Mouse (Mus musculus) liver, postnatal 0 days (tissue): ENCODE data around the gene Tmem132e. TPM values are rescaled to one million over a fixed set of nuclear protein-coding genes. Genes with fewer than 3 reads are reported as not detected.

ENCODE experiments used
- ATAC-seq: fragments of 200-750 bp; cut with Nextera tagmentation; 2 replicates; pipeline ENCODE4 v1.8.0; 2017; ENCODE audit warnings: mild to moderate bottlenecking, moderate library complexity
- DNase-seq: peaks from one replicate; pipeline ENCODE4 v3.0.0-alpha.2; 2016
- H3K27ac ChIP-seq: fragments of 300-500 bp; sonication (generic); 2 replicates; pipeline ENCODE4 v1.5.1; 2014; ENCODE audit warnings: antibody characterized with exemption, moderate library complexity, mild to moderate bottlenecking, low read depth
- H3K27me3 ChIP-seq: fragments of 300-500 bp; sonication (generic); 2 replicates; pipeline ENCODE4 v1.6.1; 2014; ENCODE audit warnings: low read length, control low read depth, mixed read lengths; ENCODE audit not compliant: insufficient read depth
- H3K36me3 ChIP-seq: fragments of 300-500 bp; sonication (generic); replicated peaks from 2 replicates; pipeline ENCODE4 v1.6.1; 2014; ENCODE audit warnings: mild to moderate bottlenecking, control low read depth, low read length, moderate library complexity, mixed read lengths; ENCODE audit not compliant: insufficient read depth
- H3K4me1 ChIP-seq: fragments of 300-500 bp; sonication (generic); 2 replicates; pipeline ENCODE4 v1.6.1; 2014; ENCODE audit warnings: antibody characterized with exemption, mild to moderate bottlenecking, control low read depth; ENCODE audit not compliant: insufficient read depth
- H3K4me2 ChIP-seq: fragments of 300-500 bp; sonication (generic); 2 replicates; pipeline ENCODE4 v1.6.1; 2014; ENCODE audit warnings: low read depth, mild to moderate bottlenecking, low read length, moderate library complexity, mixed read lengths
- H3K4me3 ChIP-seq: fragments of 300-500 bp; sonication (generic); 2 replicates; pipeline ENCODE4 v1.5.1; 2014; ENCODE audit warnings: low read depth, low read length
- H3K9ac ChIP-seq: fragments of 300-500 bp; sonication (generic); replicated peaks from 2 replicates; pipeline ENCODE4 v1.6.1; 2014; ENCODE audit warnings: mild to moderate bottlenecking, moderate library complexity
- H3K9me3 ChIP-seq: fragments of 300-500 bp; sonication (generic); 2 replicates; pipeline ENCODE4 v1.6.1; 2016; ENCODE audit warnings: mild to moderate bottlenecking, control low read depth, low read length, mixed read lengths
- CTCF ChIP-seq: sonication (generic); IDR thresholded peaks from 2 replicates; pipeline ENCODE4 v1.5.1; 2016; ENCODE audit warnings: antibody characterized with exemption, low read depth
- EP300 ChIP-seq: IDR thresholded peaks from 2 replicates; pipeline ENCODE4 v1.6.1; 2016; ENCODE audit warnings: antibody characterized with exemption, low read depth, mild to moderate bottlenecking
- WGBS: fragments of 180-500 bp; shearing (Covaris S2); extraction: QIAGEN DNeasy Blood & Tissue Kit; methylation state at CpG from one replicate; pipeline ENCODE4 v1.1.7; 2014; ENCODE audit not compliant: insufficient replicate concordance; 5-methylcytosine and 5-hydroxymethylcytosine counted together
- polyA plus RNA-seq: library from polyadenylated mRNA; unstranded; fragments of >200 nt; fragmentation: Nextera tagmentation; extraction: Ambion mirVana; gene quantifications from 2 replicates; pipeline ENCODE4 v1.2.1, GENCODE M21; 2015

Gene Tmem132e
- polyA plus RNA-seq, 1 experiment from 2014 or later, result 0.40 TPM

DNA sequence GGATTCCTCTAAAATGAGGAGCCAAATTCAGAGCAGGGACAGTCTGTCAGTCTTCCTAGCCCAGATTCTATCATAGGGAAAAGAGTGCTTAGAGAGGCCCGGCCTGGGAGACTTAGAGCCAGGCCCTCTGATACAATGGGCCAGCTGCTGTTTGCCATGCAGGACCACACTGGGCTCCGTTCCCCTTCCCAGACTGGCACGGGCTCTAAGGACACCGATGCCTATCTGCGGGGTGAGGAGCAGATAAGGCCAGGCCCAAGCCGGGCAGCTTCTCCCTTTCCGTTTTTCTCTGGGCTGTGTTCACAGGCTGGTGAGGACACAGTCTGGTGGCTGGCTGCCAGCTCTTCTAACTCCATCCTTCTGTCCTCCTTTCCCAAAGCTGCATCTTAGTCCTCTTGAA, 64.5 kb downstream of the Tmem132e start:
- ATAC-seq, result no peak

DNA sequence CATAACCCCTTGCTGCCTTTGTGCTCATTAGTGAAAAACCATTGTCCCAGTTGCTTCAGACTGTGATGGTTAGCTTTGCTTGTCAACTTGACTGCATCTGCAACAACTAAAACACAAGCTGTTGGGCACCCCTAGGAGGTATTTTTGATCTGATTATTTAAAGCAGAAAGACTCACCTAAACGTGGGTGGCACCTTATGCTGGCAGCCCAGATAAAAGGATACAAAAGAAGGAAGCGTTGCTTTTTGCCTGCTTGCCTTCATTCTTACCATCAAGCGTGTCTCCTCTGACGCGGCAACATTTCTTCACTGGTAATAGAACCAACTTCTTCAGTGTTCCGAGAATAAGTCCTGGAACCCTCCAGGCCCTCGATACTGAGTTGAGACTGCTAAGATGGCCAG, 72.6 kb downstream of the Tmem132e start:
- Histone ChIP-seq H3K4me1 (no peaks in the 10 kb centered on the region), H3K4me2 (no peak overlapping the region), H3K27me3 (no peaks in the 10 kb centered on the region), H3K4me3 (no peak overlapping the region), H3K9me3 (no peaks in the 10 kb centered on the region), H3K36me3 (no peaks in the 10 kb centered on the region), H3K27ac (no peak overlapping the region), H3K9ac (no peak overlapping the region)
- TF ChIP-seq EP300, result no peak
- TF ChIP-seq CTCF, result no peak
- ATAC-seq, result no peak
- no peak for DNase-seq
- 73% methylated on average over 7 of the region's 7 CpGs for WGBS

More for the DNA sequence above, 64.5 kb downstream of the Tmem132e start:
- WGBS, result 69% methylated on average over 7 of the region's 7 CpGs
- TF ChIP-seq CTCF (no peak), EP300 (no peak)
- H3K4me1 ChIP-seq, result no peaks in the 10 kb centered on the region
- H3K27me3 ChIP-seq, result no peaks in the 10 kb centered on the region
- H3K27ac ChIP-seq, result no peak overlapping the region
- no peak overlapping the region for H3K4me2 ChIP-seq
- H3K9ac ChIP-seq, result no peak overlapping the region
- no peak overlapping the region for H3K4me3 ChIP-seq
- DNase-seq, result no peak
- H3K36me3 ChIP-seq, result no peaks in the 10 kb centered on the region
- H3K9me3 ChIP-seq, result no peaks in the 10 kb centered on the region

DNA sequence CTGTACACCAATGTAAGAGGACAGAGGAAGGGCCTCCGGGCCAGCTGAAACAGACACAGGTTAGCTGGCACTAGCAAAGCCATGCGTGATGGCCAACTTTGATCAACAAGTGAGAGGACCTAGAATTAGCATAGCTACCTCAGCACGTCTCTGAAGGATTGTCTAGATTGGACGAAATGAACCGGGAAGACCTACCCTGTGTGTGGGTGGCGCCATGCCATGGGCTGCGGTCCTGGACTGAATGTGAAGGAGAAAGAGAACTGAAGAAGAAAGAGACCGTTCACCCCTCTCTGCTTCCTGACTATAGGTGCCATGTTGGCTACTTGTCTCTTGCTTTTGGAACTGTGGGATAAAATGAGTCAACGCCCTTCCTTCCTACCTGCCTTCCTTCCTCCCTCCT, 76.8 kb downstream of the Tmem132e start:
- H3K27me3 ChIP-seq, result no peaks in the 10 kb centered on the region
- WGBS, result 82% methylated on average over 9 of the region's 9 CpGs
- H3K4me3 ChIP-seq, result no peak overlapping the region
- ATAC-seq, result no peak
- no peak for DNase-seq
- H3K4me2 ChIP-seq, result no peak overlapping the region
- no peaks in the 10 kb centered on the region for H3K9me3 ChIP-seq
- no peak overlapping the region for H3K9ac ChIP-seq
- H3K36me3 ChIP-seq, result no peaks in the 10 kb centered on the region
- no peaks in the 10 kb centered on the region for H3K4me1 ChIP-seq
- no peak overlapping the region for H3K27ac ChIP-seq
- TF ChIP-seq EP300 (no peak), CTCF (no peak)

DNA sequence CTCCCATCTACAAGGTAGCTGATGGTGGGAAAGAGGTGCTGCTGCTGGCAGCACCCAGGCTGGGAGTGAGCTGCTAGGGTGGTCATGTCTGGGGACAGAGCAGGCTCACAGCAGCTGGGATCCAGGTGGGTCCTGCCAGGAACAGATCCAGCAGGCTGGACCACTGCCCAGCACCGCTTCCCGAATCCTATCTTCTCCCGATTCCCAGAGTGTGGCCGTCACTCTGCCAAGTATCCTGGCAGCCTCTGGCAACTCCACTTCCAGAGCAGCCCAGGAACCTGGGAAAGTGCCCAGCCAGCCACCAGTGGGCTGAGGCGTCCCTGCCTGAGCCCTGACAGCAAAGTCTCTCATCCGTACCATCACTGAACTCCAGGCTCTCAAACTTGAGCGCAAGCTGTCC, 78.5 kb downstream of the Tmem132e start:
- H3K9me3 ChIP-seq, result no peaks in the 10 kb centered on the region
- ATAC-seq, result no peak
- WGBS, result 76% methylated on average over 7 of the region's 7 CpGs
- DNase-seq, result no peak
- H3K36me3 ChIP-seq, result no peaks in the 10 kb centered on the region
- no peak overlapping the region for H3K4me2 ChIP-seq
- H3K4me3 ChIP-seq, result no peak overlapping the region
- H3K27ac ChIP-seq, result no peak overlapping the region
- H3K9ac ChIP-seq, result no peak overlapping the region
- TF ChIP-seq EP300 (no peak), CTCF (no peak)
- H3K27me3 ChIP-seq, result no peaks in the 10 kb centered on the region
- H3K4me1 ChIP-seq, result no peaks in the 10 kb centered on the region

DNA sequence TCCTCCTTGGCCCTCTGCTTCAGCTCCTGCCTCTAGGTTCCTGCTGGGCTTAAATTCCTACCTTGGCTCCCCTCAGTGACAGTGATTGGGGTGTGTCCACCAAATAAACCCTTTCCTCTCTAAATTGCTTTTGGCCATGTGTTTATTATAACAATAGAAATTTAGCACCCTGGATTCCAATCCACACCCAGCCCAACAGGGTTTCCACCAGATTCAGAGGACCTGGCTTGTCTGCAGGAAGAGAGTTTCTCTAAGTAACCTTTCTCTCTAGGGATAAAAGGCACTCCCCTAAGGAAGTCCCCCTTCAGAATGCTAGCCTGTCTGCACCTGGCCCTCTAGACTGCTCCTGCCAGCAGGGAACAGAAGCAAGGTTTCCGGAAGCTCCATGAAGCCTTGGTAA, 82.4 kb downstream of the Tmem132e start:
- no peaks in the 10 kb centered on the region for H3K9me3 ChIP-seq
- DNase-seq (no peak), ATAC-seq (no peak)
- H3K4me3 ChIP-seq, result no peak overlapping the region
- no peaks in the 10 kb centered on the region for H3K36me3 ChIP-seq
- no peak overlapping the region for H3K9ac ChIP-seq
- H3K27me3 ChIP-seq, result no peaks in the 10 kb centered on the region
- WGBS, result 89% methylated on average over 1 of the region's 1 CpGs
- H3K4me1 ChIP-seq, result no peaks in the 10 kb centered on the region
- no peak overlapping the region for H3K4me2 ChIP-seq
- TF ChIP-seq EP300 (no peak), CTCF (no peak)
- no peak overlapping the region for H3K27ac ChIP-seq

DNA sequence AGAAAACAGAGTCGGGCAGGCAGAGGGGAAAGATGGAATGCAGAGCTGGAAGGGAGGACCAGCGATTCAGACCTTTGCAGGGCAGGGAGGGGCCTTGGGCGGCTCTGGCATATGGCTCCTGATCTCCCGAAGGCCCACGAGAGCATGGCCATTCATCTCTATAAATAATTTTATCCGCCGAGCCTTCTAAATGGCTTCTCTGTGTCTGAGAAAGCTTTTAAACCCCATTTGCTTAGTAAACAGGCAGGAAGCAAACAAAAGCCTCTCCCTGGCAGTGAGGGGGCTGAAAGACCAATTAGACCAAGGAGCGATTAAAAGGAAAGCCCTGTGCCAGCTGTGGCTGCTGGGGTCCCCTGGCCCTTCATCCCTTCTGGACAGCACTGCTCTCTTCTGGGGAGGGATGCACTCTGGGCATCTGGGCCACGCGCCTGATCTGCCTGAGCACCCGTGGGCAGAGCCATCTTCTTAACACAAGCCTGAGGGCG, 84.5 kb downstream of the Tmem132e start:
- no peak for DNase-seq
- no peak for ATAC-seq
- H3K9me3 ChIP-seq, result no peaks in the 10 kb centered on the region
- no peak overlapping the region for H3K4me2 ChIP-seq
- H3K9ac ChIP-seq, result no peak overlapping the region
- H3K27me3 ChIP-seq, result no peaks in the 10 kb centered on the region
- no peak overlapping the region for H3K4me3 ChIP-seq
- H3K36me3 ChIP-seq, result no peaks in the 10 kb centered on the region
- no peak for TF ChIP-seq EP300
- TF ChIP-seq CTCF, result no peak
- 42% methylated on average over 12 of the region's 12 CpGs for WGBS
- no peaks in the 10 kb centered on the region for H3K4me1 ChIP-seq
- H3K27ac ChIP-seq, result no peak overlapping the region

DNA sequence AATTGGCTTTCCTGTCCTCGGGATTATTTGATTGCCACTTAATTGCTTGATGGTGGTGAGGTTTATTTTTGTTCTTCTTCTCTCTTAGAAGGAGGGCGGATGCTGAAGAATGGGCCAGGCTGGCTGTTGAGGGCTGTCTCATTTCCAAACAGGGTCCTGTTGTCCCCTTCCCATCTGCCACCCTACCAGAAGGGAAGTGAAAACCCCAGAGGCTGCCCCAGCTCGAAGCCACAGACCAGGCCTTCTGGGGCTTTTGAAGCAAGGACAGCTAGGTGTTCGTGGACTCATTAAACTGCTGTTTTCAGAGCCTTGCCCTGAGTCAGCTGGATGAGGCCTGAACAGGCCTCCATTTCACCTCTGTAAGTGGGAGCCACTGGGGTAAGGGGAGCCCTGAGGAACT, 87.4 kb downstream of the Tmem132e start:
- ATAC-seq, result no peak
- Histone ChIP-seq H3K9ac (no peak overlapping the region), H3K4me3 (no peak overlapping the region), H3K9me3 (no peaks in the 10 kb centered on the region), H3K27ac (no peak overlapping the region), H3K27me3 (no peaks in the 10 kb centered on the region), H3K4me1 (no peaks in the 10 kb centered on the region), H3K4me2 (no peak overlapping the region), H3K36me3 (no peaks in the 10 kb centered on the region)
- TF ChIP-seq CTCF, result no peak
- TF ChIP-seq EP300, result no peak
- DNase-seq, result no peak
- 55% methylated on average over 4 of the region's 4 CpGs for WGBS
